Mouse (Mus musculus): ENCODE measurements around the gene Htatsf1. TPM values are rescaled to one million over a fixed set of nuclear protein-coding genes. Genes with fewer than 3 reads are reported as not detected.

Htatsf1 gene
- polyA plus RNA-seq, 1 experiment: 44.2 TPM

GRCm38 (mm10) chrX:57103415-57103814 lies 50.0 kb downstream of the Htatsf1 start:
- WGBS: 79% methylated on average over 1 of the region's 1 CpGs
- Histone ChIP-seq H3K4me3 (replicated peaks; ENCODE audit: insufficient read depth, low read depth, low read length) (no peak overlapping the region), H3K27me3 (ENCODE audit: control insufficient read depth, insufficient read depth, low read length) (no peaks in the 10 kb centered on the region), H3K4me1 (ENCODE audit: control insufficient read depth, insufficient read depth, low read length) (no peaks in the 10 kb centered on the region), H3K27ac (ENCODE audit: insufficient read depth, low read length) (no peak overlapping the region)
- no peak for TF ChIP-seq CTCF (IDR thresholded peaks at IDR 0.05; ENCODE audit: borderline replicate concordance, insufficient read depth, low read depth, low read length)
- TF ChIP-seq POLR2A (IDR thresholded peaks at IDR 0.05; ENCODE audit: borderline replicate concordance, insufficient read depth, low read length): no peak
- DNase-seq: no peak

GRCm38 (mm10) chrX:57106956-57107355 lies 53.6 kb downstream of the Htatsf1 start:
- no peak overlapping the region for H3K27ac ChIP-seq (ENCODE audit: insufficient read depth, low read length)
- no peak overlapping the region for H3K4me3 ChIP-seq (replicated peaks; ENCODE audit: insufficient read depth, low read depth, low read length)
- DNase-seq: no peak
- 76% methylated on average over 3 of the region's 3 CpGs for WGBS
- no peak for TF ChIP-seq POLR2A (IDR thresholded peaks at IDR 0.05; ENCODE audit: borderline replicate concordance, insufficient read depth, low read length)
- no peak for TF ChIP-seq CTCF (IDR thresholded peaks at IDR 0.05; ENCODE audit: borderline replicate concordance, insufficient read depth, low read depth, low read length)
- no peaks in the 10 kb centered on the region for H3K4me1 ChIP-seq (ENCODE audit: control insufficient read depth, insufficient read depth, low read length)
- H3K27me3 ChIP-seq (ENCODE audit: control insufficient read depth, insufficient read depth, low read length): no peaks in the 10 kb centered on the region

Other genes with a start within 250 kb of the Htatsf1 start
- gene Map7d3, start 231.3 kb upstream of the Htatsf1 start, polyA plus RNA-seq (2012; rRNA removed): 0.11 TPM in 1 of 2 replicates, not detected in the other
- gene Adgrg4, start 183.4 kb upstream of the Htatsf1 start, polyA plus RNA-seq (2012; rRNA removed): not detected in 2 replicates
- gene Brs3, start 10.5 kb upstream of the Htatsf1 start, polyA plus RNA-seq (2012; rRNA removed): 0.05 and 0.10 TPM in 2 replicates
- not detected in 2 replicates for gene Vgll1, start 34.5 kb downstream of the Htatsf1 start, polyA plus RNA-seq (2012; rRNA removed)
- not detected in 2 replicates for gene Cd40lg, start 158.6 kb downstream of the Htatsf1 start, polyA plus RNA-seq (2012; rRNA removed)